Mouse (Mus musculus) right cerebral cortex, postnatal 36 days (tissue): ENCODE data around the gene Msi2.

Source experiments
- DNase-seq, 2 experiments: peaks; one replicate each; pipeline ENCODE4 v3.0.0; 2022; ENCODE audit warnings: low spot score in 2 of 2, mixed read lengths in 1 of 2

The Msi2 gene

DNA sequence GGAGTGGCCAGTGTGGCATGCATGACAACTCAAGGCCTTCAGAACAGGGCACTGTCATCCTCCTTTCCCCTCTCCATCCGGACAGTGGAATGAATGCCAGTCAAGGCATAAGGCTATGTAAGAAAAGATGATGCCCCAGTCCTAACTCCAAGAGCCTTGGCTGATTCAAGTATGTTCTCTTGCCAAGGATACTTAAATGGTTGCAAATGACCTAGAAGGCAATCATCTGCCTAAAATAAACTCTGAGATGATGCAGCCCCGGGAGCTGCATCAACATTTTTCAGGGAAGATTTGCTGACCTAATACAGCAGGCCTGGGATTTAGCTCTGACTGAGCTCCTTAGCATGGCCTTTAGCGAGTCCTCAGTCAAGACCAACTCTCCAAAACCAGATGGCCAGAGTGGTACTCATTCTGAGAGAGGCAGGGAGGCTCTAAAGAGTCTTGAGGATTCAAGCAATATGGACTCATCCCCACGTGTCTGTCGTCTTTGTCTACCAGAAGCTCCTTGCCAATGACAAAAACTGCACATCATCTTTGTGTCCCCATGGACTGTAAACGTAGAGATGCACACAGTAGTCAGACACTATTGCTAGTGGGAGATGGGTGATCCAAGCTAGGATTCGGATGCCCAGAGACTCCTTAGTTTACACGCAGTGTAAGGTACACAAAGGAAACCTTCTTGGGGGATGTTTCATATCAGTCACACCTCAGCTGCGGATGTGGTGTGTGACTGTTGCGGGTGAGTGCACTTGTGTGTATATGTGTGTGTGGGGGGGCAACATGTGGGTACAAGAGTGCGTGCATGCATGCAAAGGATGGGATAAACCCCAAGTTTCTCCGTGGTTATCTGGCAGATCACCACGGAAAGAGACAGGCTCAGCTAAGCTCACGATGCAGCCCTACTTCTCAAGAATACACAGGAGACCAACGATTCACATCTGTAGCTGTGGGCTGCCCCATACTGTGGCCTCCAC lies 176.4 kb downstream of the Msi2 start:
- no peak for DNase-seq

DNA sequence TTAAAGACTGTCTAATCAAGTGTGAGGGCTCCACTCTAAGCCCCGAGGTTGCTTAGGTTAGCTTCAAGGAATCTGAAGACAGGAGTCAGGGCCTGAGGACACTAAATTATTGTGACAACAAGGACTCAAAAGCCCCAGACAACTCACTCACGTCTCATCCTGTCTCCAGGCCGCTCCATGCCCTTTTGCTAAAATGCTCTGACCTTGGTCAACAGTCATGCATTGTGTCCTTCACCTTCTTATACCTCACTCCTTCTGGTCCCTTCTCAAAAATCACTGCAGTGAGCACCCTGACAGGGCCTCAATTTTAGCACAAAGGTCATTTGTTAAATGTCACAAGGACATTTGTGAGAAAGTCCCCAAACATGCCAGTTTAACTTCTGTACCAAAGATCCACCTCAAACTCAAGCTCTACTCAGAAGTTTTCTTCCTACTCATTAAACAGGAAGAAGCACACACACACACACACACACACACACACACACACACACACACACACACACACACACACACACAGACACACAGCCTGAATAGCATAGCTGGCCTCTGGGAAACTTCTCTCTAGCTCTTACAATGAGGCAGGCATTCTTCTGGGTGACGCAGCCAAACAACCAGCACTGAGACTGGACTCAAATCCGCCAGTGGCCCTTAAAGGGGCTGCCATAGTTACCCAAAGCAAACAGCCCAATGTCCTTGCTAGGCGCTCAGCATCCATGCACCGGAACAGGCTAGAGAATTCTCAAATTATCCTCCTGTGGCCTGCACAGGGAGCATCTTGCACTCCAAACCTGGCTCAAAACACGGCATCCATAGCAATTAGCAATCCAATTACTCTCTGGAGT lies 178.5 kb downstream of the Msi2 start:
- no peak for DNase-seq

DNA sequence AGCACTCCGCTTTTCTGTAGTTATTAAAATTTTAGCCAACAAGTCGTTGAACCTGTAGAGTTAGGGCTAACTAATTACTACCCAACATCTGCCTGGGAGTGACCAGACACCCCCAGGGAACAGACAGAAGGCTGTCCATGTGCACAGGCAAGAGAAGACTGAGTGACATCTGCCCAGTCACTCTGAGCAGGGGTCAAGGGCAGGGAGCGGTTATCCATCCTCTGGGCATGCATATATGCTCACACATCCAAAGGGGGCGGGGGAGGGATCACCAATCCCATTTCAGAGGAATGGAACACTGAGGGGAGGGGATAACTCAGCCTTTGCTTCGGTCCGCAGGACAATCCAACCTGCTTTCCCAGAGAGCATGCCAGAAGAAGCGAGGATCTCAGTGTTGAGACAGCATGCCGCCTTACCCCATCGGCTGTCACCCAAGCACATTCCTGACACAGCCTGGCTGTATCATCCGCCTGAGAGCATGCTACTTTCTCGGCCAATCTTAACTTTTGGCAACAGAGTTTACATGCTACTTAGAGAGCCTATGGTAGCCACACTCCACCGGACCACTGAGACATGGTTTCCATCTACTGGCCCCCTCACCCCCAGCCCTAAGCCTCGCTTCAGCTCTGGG lies 179.5 kb downstream of the Msi2 start:
- DNase-seq: no peak

DNA sequence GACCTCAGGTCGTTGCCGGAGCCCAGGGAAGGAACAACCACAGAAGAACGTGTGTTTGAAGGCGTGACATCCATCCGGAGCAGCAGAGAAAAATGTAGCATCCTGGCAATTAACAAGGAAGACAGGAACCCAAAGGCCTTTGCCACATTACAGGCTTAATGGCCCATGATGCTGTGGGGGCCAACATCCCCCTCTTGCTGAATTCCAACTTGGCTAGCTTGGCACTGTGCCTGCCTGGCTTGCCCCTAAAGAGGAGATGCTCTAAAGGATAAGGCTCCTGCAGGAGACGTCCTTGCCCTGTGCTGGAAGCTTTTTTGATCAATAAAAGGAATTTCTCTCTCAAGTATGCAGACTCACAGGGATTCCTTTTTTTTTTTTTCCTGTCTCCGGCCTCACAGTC lies 181.0 kb downstream of the Msi2 start:
- no peak for DNase-seq

DNA sequence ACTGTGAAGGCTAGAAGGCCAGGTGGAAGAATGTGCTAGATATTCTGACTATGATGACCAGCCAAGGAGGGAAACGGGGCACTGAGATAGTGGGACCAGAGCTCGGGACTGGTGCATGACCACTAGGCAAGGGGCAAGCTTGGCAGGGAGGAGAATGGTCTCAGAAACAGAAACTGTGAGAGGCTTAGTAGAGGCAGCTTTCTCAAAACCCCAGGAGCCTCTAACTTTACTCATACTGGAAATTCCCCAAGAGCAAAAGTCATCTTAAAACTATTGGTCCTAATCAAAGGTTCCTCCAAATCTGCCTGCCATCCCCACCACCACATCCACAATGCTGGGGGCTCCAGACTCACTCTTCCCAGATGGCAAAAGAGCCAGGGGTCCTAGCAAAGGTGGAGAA lies 181.5 kb downstream of the Msi2 start:
- DNase-seq: no peak

DNA sequence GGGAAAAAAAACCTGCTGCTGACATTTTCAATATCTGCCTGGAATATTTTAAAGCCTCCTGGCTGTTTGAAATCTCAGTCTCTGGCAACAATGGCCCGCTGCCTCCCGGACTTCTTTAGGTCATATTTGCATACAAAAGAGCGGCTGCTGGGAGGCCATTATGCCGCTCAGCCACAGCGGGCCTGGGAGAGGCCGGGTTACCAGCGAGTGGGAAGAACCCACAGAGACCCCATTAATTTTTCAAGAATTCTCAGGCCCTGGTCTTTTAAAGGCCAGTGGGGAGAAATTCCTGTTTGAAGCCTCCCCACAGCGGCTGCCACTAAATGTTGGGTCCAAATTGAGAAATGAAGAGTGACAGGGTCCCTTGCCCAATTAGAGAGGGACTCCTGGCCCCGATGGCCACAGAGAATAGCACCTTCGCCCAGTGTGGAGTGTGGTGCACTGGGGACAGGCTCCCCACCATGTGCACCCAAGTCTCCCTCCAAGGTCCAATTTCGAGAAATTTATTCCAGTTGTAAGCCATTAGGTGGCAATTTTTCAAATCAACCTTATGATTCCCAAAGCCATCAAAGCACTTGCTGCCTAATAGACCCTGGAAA lies 183.9 kb downstream of the Msi2 start:
- no peak for DNase-seq

DNA sequence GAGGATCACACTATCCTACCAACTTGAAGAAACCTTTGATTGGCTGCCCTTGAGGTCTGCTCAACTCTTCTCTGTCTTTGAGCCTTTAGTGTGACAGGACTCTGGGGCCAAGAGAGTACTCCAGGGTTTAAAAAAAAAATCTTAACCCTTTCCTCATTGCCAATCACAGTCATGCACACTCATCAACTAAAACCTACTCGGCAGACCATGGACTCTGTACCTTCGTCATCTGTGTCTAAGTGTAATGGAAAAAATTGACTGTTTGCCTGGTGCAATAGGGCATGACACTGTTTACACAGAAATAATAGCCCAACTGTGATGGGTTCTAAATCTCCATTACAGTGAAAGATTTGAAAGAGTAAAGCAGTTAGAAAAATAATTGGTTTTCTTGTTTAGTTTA lies 186.3 kb downstream of the Msi2 start:
- DNase-seq: no peak

DNA sequence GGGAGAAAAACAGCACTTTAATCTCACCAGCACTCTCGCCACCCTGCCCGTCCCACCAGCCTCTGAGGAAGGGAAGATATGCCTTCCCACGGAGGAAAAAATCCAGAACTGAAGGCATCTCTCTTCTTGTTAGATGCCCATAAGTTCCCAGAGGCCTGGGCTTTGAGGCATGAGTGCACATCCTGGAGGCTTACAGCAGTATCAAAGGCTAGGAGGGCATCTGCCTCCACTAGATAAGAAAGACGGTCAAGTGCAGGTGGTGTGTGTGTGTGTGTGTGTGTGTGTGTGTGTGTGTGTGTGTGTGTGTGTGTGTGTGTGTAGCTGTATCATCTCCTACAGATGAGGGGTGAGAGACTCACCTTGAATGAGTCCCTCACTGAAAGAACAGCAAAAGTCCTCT lies 188.3 kb downstream of the Msi2 start:
- DNase-seq: no peak

DNA sequence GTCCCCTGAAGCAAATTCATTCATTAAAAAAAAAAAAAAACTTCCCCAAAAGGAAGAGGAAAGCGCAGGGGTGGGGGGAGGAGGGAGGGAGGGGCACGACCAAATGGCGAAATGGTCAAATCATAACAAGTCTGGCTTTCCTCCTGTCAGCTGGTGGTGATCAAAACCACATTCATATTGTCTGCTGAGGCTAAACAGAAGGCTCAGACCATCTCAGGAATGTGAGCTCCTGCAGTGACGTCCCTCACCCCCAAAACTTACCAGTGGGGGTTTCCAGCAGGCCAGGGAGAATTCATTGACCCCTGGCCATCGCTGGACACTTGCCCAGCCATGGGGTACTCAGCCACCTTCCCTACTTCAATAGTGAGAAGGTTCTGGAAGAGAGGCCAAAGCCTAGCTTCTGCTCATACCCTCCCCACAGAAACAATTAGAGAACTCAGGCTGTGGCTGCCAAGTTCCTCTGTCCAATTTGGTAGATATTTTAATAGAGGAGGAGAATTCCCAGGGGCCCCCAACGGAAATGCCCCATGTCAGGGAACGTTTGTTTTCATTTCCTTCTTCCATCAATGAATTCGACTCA lies 189.7 kb downstream of the Msi2 start:
- DNase-seq: no peak

DNA sequence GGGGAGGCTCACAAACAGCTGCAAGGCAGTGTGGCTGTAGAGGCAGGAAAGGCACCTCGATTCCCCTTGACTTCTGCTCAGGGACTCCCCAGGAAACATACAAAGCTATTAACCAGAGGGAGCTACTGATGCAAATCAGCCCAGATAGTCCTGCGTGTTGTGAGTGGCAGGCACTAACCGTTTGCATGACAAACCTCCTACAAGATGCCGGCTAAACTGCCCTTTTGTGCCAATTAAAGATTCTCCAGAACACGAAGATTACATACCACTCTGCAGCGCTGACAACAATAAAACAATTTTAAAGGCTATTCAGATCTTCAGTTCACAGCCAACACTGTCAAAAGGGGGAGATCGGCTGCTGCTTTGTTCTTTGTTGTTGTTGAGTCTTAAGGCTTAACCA lies 191.6 kb downstream of the Msi2 start:
- no peak for DNase-seq

DNA sequence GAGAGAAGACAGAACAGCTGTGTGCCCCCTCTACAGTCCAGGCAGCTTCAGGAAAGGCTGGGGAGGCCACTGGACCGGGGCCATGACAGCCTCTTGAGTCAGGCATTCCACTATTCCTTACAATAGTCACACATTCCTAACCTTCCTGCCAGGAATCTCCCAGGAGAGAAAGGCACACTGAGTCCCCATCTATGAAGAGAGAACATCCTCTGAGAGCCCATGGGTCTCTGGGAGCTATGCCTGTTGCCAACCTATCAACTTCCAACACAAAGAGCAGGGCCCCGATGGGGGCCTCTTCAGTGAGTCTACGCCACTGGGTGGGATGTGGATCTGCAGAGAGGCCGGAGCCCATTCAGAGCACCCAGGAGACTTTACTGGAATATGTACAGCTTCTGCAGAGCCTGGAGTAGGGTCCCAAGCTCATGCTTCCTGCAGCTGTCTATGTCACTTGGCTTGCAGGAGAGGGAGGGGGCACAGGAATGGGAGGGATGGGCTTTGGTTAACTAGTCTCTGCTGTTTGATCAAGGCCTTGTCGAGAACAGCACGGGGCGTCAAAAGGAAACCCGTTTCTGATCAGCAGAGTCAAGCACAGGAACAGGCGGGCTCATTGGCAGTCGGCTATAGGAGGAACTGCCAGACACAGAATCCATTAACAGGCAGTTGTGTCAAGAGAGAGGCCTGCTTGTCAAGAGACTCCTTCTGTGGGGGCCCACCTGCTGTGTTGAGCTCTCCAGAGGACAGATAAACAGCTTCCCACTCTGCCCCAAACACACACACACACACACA lies 193.3 kb downstream of the Msi2 start:
- no peak for DNase-seq

DNA sequence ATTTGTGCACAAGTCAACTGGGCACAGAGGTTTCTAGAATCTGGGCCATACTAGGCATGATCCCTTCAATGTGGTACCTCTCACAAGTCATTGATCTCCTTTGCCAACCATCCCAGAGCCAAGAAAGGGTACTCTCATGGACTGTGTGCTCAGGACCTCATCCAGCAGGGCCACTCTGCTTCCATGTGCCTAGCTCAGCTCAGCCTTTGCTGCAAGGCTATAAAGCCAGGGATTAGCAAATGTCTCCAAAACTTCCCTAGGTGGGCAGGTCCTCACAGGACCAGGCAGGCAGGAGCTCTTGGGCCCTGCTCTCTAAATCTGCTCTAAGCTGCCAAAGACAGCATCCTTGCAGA lies 193.9 kb downstream of the Msi2 start:
- no peak for DNase-seq

DNA sequence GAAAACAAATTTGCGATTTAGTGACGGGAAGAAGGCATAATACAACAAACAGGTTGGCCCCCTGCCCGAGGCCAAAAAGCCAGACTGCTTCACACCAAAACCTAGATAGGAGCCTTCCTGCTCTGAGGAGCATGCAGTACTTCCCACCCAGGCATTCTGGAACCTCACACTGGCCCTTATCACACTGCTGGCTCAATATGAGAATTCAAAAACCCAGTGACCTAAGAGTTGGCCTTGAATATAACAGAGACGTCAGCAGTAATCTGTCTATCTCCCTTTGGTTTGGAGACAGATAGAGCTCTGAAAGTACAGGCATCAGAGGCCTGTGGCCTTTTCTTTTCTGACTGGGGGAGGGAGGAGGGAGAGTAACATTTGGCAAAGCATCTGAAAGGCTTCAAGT lies 194.4 kb downstream of the Msi2 start:
- no peak for DNase-seq

DNA sequence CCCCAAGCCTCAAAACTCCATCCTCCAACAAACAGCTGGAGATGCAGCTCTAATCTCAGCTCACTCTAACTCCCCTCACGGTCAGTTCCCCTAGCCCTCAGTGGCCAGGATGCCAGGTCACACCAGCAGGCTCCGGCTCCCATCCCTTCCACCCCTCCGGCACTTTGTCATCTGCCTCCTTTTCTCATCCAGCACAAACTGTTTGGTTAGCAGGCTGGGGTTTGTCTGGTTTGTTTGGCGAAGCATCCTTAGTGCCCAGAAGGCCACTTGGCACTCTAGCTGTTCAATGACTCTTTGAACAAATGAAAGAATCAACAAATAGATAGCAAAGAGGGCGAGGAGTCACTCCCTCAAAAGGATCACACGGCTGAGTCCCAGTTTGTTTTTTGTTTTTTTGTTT lies 194.8 kb downstream of the Msi2 start:
- no peak for DNase-seq

DNA sequence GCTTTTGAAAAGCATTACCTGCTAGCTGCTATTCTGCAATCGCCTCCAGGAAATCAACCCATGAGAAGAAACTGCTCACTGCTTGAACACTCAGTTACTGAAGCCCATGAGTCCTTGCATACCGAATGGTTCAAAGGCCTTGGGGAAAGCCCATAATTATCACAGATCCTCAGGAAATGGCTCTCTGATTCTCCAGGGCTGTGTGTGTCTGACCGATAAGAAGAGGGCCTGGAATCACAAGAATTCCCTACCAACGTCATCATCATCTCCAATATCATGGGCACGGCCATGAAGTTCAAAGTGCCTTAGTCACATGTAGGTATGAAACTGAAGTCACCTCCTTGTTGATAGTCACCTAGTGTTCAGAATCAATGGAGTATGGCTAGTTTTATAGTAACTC lies 196.2 kb downstream of the Msi2 start:
- DNase-seq: no peak

DNA sequence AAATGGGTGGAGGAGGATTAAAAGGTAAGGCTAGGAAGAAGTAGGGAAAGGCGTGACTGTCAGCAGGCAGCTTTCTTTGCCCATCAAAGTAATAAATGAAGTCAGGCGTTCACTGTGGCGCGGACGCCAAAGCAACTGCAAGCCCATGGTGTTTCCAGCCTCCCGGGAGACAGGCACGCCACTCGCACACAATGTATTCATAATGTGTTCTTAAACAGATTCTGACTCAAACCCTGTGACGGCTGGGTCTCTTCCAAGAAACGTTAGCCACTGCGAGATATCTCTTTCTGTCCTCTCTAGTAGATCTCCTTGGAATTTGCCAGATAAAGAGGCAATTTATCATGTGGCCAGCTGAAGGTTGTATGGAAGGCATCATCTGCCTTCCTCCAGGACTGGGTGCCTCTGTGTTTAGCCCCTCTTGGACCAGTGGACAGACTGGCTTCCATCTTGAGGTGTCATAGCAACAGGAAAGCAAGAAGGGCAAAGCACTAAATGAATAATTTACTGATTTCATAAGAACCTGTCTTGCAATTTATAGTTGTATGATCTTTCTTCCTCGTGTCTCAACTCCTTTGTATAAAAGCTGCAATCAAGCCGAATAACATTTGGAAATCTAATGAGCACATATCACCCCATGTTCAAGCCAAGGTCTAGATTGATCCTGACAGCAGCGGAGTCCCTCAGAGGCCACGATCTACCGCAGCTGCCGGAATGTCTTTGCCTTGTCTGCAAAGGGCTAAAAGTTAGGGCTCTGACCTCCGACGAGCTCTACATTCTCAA lies 197.2 kb downstream of the Msi2 start:
- DNase-seq: no peak

DNA sequence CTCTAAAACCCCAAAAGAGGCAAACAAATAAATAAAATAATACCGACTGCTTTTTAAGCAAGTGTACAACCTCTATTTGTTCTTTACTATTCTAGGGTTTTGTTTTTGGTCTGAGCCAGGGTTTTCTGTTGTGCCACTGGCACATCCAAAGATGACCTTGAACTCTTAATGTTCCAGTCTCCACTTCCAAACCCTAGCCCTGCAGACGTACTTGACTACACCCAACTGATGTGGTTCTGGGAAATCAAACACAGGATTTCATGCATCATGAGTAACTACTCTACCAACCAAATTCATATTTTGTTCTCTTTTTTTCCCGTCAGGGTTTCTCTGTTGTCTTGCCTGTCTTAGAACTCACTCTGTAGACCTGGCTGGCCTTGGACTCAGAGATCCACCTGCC lies 200.0 kb downstream of the Msi2 start:
- DNase-seq: no peak

DNA sequence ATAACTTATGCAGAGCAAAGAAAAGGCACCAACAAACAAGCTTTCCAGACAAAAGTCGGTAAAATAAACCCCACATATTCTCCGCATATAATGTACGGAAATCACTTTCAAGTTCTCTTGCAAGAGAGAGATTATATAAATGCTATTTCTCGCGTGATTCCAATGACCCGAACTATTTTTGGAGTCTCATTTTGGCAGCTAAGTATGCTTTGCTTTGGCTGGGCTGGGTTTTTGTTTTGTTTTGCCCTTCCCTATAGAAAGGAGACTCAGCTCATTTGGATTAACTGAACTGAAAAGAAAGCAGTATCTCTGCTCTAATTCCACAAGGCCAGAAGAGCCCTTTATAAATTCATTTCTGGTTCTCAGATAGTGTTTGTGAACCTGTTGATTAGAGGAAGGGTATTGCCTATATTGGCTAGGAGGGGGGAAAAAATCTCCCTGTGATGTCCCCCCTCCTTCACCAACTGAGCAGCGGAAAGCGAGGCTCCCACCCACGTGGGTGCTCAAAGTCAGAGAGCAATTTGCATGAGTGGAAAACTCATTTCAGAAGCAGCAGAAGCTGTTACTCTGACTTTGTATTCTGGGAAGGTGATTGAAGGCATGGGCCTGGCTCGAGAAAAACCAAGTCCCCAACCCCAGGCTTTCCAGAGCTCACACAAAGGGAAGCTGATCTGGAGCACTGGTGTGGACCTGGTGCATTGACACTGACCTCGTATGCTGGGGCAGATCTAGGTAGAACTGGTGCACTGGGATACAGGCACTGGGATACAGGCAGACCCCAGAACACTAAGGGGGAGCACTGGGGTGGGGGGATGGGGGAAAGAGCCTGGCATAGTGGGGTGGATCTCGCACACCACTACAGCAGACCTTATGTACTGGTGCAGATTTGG lies 201.5 kb downstream of the Msi2 start:
- DNase-seq: no peak
